Mouse (Mus musculus) CH12.LX (cell line): ENCODE results near the gene Lgals7. TPM values are rescaled to one million over a fixed set of nuclear protein-coding genes. Genes with fewer than 3 reads are reported as not detected.

Experiments
- DNase-seq: peaks from one replicate; pipeline ENCODE4 v3.0.0-alpha.2; 2013; ENCODE audit errors: extremely low read depth
- H3K27ac ChIP-seq: 2 replicates; pipeline ENCODE4 v1.5.1; 2012; ENCODE audit warnings: low read depth, mild to moderate bottlenecking, control low read depth, moderate library complexity; ENCODE audit not compliant: insufficient read depth
- H3K27me3 ChIP-seq: replicated peaks from 2 replicates; pipeline ENCODE3; 2012; ENCODE audit warnings: inconsistent platforms
- H3K36me3 ChIP-seq, 2 experiments: replicated peaks in 1 of 2; 2 replicates each; pipeline versions ENCODE3 to v1.6.1; 2012; ENCODE audit warnings: inconsistent platforms in 1 of 2, low read length in 1 of 2, mild to moderate bottlenecking in 1 of 2, mixed read lengths in 1 of 2, moderate library complexity in 1 of 2; ENCODE audit not compliant: control insufficient read depth in 1 of 2, insufficient read depth in 1 of 2
- H3K4me1 ChIP-seq, 2 experiments: 2 replicates each; pipeline ENCODE4 v1.6.1; 2012; ENCODE audit warnings: inconsistent platforms in 1 of 2, moderate library complexity in 1 of 2; ENCODE audit not compliant: insufficient read depth in 2 of 2, control insufficient read depth in 1 of 2
- H3K4me2 ChIP-seq: 2 replicates; pipeline ENCODE4 v1.6.1; 2012; ENCODE audit warnings: low read depth, mild to moderate bottlenecking, control low read depth; ENCODE audit not compliant: poor library complexity, insufficient read depth, severe bottlenecking
- H3K4me3 ChIP-seq, 3 experiments: fragments of 150-350 bp in 1 of 3; sonication (generic) in 1 of 3; replicated peaks in 1 of 3; 2 replicates each; pipeline versions ENCODE3 to v1.5.1; 2011 to 2012; ENCODE audit warnings: low read depth in 2 of 3, low read length in 2 of 3, mild to moderate bottlenecking in 2 of 3, moderate library complexity in 2 of 3, control low read depth in 1 of 3, improper control_type of control experiment in 1 of 3, inconsistent platforms in 1 of 3, mixed read lengths in 1 of 3; ENCODE audit not compliant: poor library complexity in 1 of 3
- H3K79me2 ChIP-seq: replicated peaks from 2 replicates; pipeline ENCODE4 v1.6.1; 2012; ENCODE audit warnings: mild to moderate bottlenecking, moderate library complexity; ENCODE audit not compliant: control insufficient read depth, poor library complexity, insufficient read depth, severe bottlenecking; ENCODE audit errors: extremely low read depth
- H3K9ac ChIP-seq: 2 replicates; pipeline ENCODE4 v1.6.1; 2012; ENCODE audit warnings: low read depth, mild to moderate bottlenecking, control low read depth, moderate library complexity; ENCODE audit not compliant: insufficient read depth
- H3K9me3 ChIP-seq: replicated peaks from 2 replicates; pipeline ENCODE3; 2012; ENCODE audit warnings: low read length, inconsistent platforms, mixed read lengths
- CHD1 ChIP-seq: IDR thresholded peaks from 2 replicates; pipeline ENCODE4 v1.6.1; 2012; ENCODE audit warnings: low read depth, low read length, improper control_type of control experiment, inconsistent platforms
- CHD2 ChIP-seq: IDR thresholded peaks from 2 replicates; pipeline ENCODE4 v1.6.1; 2011; ENCODE audit warnings: low read length, improper control_type of control experiment
- ETS1 ChIP-seq: conservative IDR thresholded peaks from 2 replicates; pipeline ENCODE4 v1.6.1; 2012; ENCODE audit warnings: low read depth, mild to moderate bottlenecking, inconsistent platforms, low read length, improper control_type of control experiment, moderate library complexity
- GABPA ChIP-seq: IDR thresholded peaks from 2 replicates; pipeline ENCODE4 v1.6.1; 2012; ENCODE audit warnings: low read depth, low read length, improper control_type of control experiment, inconsistent platforms; ENCODE audit not compliant: insufficient replicate concordance
- JUN ChIP-seq: IDR thresholded peaks from 2 replicates; pipeline ENCODE4 v1.6.1; 2011; ENCODE audit warnings: low read depth, mild to moderate bottlenecking, low read length, improper control_type of control experiment, moderate library complexity; ENCODE audit not compliant: insufficient read depth
- KAT2A ChIP-seq: IDR thresholded peaks from 2 replicates; pipeline ENCODE4 v1.6.1; 2012; ENCODE audit warnings: low read length, improper control_type of control experiment, inconsistent platforms; ENCODE audit not compliant: insufficient replicate concordance
- MAFK ChIP-seq: IDR thresholded peaks from 2 replicates; pipeline ENCODE4 v1.6.1; 2011; ENCODE audit warnings: low read length, improper control_type of control experiment; ENCODE audit not compliant: insufficient replicate concordance
- MAZ ChIP-seq: IDR thresholded peaks from 2 replicates; pipeline ENCODE4 v1.6.1; 2012; ENCODE audit warnings: low read depth, mild to moderate bottlenecking, inconsistent platforms, low read length, improper control_type of control experiment, moderate library complexity
- MYC ChIP-seq: IDR thresholded peaks from 2 replicates; pipeline ENCODE4 v1.6.1; 2011; ENCODE audit warnings: low read depth, mild to moderate bottlenecking, improper control_type of control experiment, low read length
- POLR2AphosphoS2 ChIP-seq: IDR thresholded peaks from 2 replicates; pipeline ENCODE4 v1.6.1; 2011; ENCODE audit warnings: low read depth, low read length, improper control_type of control experiment
- RAD21 ChIP-seq: IDR thresholded peaks from 2 replicates; pipeline ENCODE4 v1.6.1; 2011; ENCODE audit warnings: low read depth, mild to moderate bottlenecking, low read length, improper control_type of control experiment, moderate library complexity
- RCOR1 ChIP-seq: conservative IDR thresholded peaks from 2 replicates; pipeline ENCODE4 v1.6.1; 2012; ENCODE audit warnings: low read depth, mild to moderate bottlenecking, inconsistent platforms, low read length, improper control_type of control experiment
- USF1 ChIP-seq: IDR thresholded peaks from 2 replicates; pipeline ENCODE4 v1.6.1; 2014; ENCODE audit warnings: low read depth, mild to moderate bottlenecking, inconsistent platforms, low read length, improper control_type of control experiment
- USF2 ChIP-seq: conservative IDR thresholded peaks from 2 replicates; pipeline ENCODE4 v1.6.1; 2011; ENCODE audit warnings: low read depth, low read length, improper control_type of control experiment
- ZMIZ1 ChIP-seq: IDR thresholded peaks from 2 replicates; pipeline ENCODE4 v1.6.1; 2012; ENCODE audit warnings: low read depth, mild to moderate bottlenecking, inconsistent platforms, low read length, improper control_type of control experiment
- dilution Hi-C: fragments of 300-500 bp; cut with MboI; formaldehyde crosslinking; loops from 2 replicates; pipeline ENCODE4 v1.14.3; 2020; ENCODE audit warnings: low sequenced_read_pairs; ENCODE audit not compliant: extremely low pct_unique_long_range_greater_than_20kb, extremely low pct_ligation_motif_present
- in situ Hi-C: fragments of 300-500 bp; cut with MboI; formaldehyde crosslinking; loops from 3 replicates; pipeline ENCODE4 v1.14.3; 2019; ENCODE audit warnings: low sequenced_read_pairs, low pct_ligation_motif_present, low pct_unique_long_range_greater_than_20kb, mixed read lengths
- polyA plus RNA-seq: library from polyadenylated mRNA; unstranded; fragments of >175 nt; gene quantifications from 2 replicates; pipeline ENCODE4 v1.2.1, GENCODE M21; 2012; ENCODE audit warnings: low read depth; ENCODE audit not compliant: insufficient read length
- total RNA-seq, 2 experiments: library from RNA; depleted of rRNA; stranded (reverse); fragments of 300-350 nt in 1 of 2; fragments of >200 nt in 1 of 2; gene quantifications; 2 replicates each; pipeline ENCODE4 v1.2.3; 2012 to 2014

Lgals7 gene
- total and polyA plus RNA-seq, 3 experiments = not detected

DNA sequence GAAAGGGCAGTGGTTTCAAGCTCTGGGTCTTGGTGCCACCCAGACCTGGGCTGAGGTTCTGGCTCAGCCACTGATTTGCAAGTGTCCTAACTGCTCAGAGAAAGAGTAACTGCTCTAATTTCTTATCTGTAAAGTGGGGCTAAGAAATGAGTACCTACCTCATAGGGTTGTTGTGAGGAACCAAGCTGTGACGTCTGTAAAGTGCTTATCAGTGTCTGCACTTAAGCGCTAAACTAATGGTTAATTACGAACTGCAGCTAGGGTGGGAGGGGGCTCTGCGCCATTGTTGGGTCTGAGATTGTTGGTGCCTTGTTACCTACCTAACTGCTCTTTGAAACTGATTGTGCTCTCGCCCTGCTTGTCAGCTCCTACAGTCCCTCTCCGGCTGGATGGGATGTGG, 46.1 kb upstream of the Lgals7 start:
- Histone ChIP-seq H3K4me3 (peak overlapping the region in 1 of 3 experiments; percentile 49), H3K4me2 (peak overlapping the region; percentile 4; the same call in 1 of the 2 replicates), H3K4me1 (peaks cover 36 to 95% of the 10 kb centered on the region in 2 experiments), H3K9me3 (no peaks in the 10 kb centered on the region), H3K9ac (peak overlapping the region; percentile 33; the same call in 1 of the 2 replicates), H3K79me2 (peaks cover 66% of the 10 kb centered on the region), H3K27me3 (no peaks in the 10 kb centered on the region), H3K27ac (peak overlapping the region; percentile 65), H3K36me3 (peaks cover 91 to 97% of the 10 kb centered on the region in 2 experiments)
- no peak for DNase-seq
- dilution Hi-C loops (no loop called here), in situ Hi-C loops (no loop called here)
- TF ChIP-seq ZMIZ1 (no peak), GABPA (no peak), MYC (no peak), CHD1 (no peak), MAZ (no peak), MAFK (no peak), RAD21 (no peak), CHD2 (no peak), RCOR1 (no peak), POLR2AphosphoS2 (no peak)

- TF ChIP-seq POLR2AphosphoS2 (no peak), ETS1 (no peak), GABPA (no peak), JUN (no peak), USF1 (no peak), MYC (no peak), MAZ (no peak), KAT2A (no peak), USF2 (no peak)
- Histone ChIP-seq H3K9ac (peak overlapping the region; percentile 33; the same call in 1 of the 2 replicates), H3K27me3 (no peaks in the 10 kb centered on the region), H3K9me3 (no peaks in the 10 kb centered on the region), H3K27ac (peak overlapping the region; percentile 65), H3K4me3 (peak overlapping the region in 2 of 3 experiments; percentile 22 to 49), H3K4me2 (no peak overlapping the region; the same call in 1 of the 2 replicates), H3K79me2 (peaks cover 61% of the 10 kb centered on the region), H3K36me3 (peaks cover 91 to 97% of the 10 kb centered on the region in 2 experiments), H3K4me1 (peaks cover 40 to 95% of the 10 kb centered on the region in 2 experiments)
- no peak for DNase-seq
- in situ Hi-C loops (no loop called here), dilution Hi-C loops (no loop called here)
Observed at GRCm38 (mm10) chr7:28817957-28818356, 45.7 kb upstream of the Lgals7 start.
